Mouse (Mus musculus) heart, adult 8-10 months (tissue): ENCODE measurements around the gene Art3. TPM values are rescaled to one million over a fixed set of nuclear protein-coding genes. Genes with fewer than 3 reads are reported as not detected.
A peak's percentile ranks its signal among the peaks of the same experiment; 100 is the strongest.
"Not testable (repeated sequence)": the region's sequence is repeated elsewhere in the genome, so short reads cannot be mapped to it uniquely, and the experiment has no call there.

Experiments used
- DNase-seq: peaks from one replicate; pipeline ENCODE4 v3.0.0; 2022; ENCODE audit warnings: low spot score
- total RNA-seq, 4 experiments: library from RNA; stranded (reverse); gene quantifications; 2 replicates each; pipeline ENCODE4 v1.2.4; 2022

The Art3 gene
- total RNA-seq, 4 experiments from 2014 or later = 573 to 758 (median 670) TPM

DNA sequence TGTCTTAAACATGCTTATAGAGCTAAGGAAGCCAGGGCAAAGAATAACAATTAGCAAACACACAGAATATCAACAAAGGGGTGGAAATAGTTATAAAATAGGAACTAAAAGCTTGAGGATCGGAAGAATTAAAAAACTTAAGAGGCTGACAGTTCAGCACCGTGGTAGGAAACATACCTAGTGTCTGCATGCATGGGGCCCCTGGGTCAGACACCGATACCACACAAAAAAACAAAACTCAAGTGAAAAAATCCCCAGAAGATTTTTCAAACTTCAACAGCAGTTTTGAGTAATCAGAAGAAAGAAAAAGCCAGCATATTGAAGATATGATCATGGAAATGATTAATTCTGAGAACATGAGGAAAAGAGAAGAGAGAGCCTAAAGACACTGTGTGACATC is 5.1 kb downstream of the Art3 start:
- no peak for DNase-seq

DNA sequence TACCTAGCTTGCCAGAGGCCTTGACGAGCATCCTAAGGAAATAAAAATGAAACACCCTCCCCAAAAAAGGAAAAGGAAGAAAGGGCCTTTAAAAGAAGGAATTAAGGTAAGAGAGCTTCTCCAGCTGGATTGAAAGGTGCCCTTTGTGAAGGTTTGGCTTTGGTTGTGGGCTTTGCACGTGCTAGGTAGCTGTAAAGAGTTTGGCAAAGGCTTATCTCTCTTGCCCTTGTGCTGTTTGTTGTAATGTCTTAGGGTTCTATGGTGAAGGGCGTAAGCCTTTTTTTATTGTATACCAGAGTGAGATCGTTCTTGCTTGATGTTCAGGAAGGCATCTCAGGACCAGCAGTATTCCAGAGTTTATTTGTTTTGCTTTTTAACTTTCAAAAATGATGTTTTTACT is 9.0 kb downstream of the Art3 start:
- no peak for DNase-seq

DNA sequence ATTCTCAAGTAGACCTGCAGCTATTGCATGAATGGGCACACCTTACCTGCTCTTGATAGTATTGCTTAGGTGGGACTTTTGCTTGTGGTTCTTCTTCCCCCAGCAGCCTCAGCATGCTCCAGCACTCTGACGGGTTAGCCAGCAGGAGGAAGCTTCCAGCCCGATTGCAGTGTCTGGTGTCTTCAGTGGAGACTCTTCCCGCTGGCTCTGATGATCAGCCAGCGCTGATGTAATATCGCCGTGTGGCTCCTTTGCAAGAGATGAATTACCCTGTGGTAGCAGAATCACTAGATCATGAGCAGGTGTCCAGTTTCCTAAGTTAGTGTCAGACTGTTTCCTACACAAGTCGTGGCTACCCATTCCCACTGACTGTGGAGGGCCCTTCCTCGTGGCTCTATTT is 13.4 kb downstream of the Art3 start:
- DNase-seq = no peak

DNA sequence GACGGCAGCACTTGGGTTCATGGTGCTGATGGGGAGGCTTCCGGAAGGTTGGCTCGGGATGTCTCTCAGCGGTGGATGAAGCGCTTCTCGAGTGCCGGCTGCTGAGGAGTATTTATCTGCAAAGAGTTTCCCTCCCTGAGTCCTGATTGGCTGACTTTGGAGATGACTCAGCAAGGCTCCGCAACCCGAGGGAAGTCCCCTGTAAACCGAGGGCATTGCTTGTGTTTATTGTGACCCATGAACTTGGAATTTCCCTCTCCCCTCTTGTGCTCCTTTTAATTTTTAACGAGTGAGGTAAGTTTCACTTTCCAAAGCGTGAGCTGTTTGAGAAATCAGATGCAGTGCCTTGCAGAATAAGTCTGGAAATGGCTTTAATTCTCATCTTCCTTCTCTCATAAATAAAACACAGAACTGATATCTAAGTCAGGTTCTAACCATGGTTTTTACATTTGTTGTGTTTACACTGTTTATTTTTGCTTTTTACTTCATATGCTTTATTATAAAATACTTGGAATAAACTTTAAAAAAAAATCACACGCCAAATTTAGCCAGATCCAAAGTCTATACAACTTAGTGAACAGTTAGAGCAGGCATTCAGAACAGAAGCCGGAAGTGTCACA is 17.3 kb downstream of the Art3 start, which contains the start of gene Cxcl10:
Gene Cxcl10, minus strand, starts transcription at position 96 of the 620 bp plus-strand sequence.
- peak; percentile 73 for DNase-seq

DNA sequence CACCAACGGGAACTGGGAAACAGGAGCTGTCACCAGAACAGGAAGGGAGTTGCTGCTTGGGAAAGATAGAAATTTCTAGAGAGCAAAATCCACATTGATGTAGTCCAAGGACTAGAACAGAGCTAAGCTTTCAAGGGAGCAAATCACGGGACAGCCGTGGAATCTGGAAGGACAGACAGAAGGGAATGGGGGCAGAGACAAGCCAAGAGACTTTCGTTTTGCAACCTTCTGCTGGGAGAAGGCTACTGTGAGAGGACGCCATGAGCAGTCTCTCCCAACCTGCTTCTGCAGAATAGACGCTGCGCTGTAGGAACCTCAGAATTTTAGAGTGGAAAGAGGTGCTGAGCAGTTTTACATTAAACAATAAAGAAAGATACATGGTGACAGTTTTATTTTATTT is 18.1 kb downstream of the Art3 start:
- DNase-seq = no peak

DNA sequence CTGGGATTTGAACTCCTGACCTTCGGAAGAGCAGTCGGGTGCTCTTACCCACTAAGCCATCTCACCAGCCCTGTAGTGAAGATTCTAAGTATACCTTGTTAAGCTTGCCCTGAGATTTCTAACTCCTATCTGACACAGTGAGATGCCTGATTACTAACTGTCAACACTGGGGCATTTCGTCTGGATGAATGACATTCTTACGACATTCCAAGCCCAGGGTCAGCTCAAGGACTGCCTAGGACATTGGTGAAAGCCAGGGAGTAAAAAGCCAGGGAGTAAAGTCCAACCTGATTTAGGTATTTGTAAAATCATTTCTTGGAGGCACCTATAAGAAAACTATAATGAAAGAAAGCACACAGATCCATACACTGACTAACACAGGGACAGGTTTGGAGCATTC is 21.1 kb downstream of the Art3 start:
- DNase-seq = not testable (repeated sequence)

DNA sequence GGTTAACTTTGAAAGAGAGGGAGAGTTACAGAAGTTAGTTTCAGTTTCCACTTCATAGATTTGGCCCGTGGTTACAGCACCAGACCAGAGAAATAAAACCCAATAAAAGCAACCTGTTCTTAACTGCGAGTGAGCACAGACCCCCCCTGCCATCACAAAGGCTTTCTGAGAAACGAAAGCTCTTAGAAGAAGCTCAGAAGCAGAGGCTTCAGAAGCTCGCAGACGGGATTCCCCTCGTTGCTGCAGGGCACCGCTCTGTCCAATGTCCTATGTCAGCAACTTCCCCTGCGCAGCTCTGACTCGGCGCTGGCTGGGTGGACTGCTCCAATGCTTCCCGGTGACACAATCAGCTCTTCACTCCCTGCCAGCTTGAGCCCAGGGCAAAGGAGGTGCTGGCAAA is 21.9 kb downstream of the Art3 start:
- peak; percentile 66 for DNase-seq

DNA sequence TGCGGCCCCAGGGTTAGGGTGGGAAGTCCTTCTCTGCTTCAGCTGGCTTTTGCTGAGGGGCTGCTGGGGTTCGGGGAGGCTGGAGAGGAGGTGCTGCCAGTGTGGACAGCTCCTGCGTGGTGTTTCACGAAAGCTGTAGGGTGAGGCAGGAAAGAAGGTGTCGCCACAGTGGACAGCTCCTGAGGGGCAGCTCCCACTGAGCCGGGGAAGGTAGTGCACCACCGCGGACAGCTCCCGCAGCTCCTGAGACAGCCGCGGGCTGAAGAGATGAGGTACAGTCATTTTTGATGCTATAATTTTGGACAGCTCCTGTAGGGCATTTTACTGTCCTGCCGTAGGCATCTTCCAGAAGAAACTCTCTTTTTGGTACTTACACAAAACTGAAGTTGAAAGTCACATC is 26.4 kb downstream of the Art3 start:
- no peak for DNase-seq

DNA sequence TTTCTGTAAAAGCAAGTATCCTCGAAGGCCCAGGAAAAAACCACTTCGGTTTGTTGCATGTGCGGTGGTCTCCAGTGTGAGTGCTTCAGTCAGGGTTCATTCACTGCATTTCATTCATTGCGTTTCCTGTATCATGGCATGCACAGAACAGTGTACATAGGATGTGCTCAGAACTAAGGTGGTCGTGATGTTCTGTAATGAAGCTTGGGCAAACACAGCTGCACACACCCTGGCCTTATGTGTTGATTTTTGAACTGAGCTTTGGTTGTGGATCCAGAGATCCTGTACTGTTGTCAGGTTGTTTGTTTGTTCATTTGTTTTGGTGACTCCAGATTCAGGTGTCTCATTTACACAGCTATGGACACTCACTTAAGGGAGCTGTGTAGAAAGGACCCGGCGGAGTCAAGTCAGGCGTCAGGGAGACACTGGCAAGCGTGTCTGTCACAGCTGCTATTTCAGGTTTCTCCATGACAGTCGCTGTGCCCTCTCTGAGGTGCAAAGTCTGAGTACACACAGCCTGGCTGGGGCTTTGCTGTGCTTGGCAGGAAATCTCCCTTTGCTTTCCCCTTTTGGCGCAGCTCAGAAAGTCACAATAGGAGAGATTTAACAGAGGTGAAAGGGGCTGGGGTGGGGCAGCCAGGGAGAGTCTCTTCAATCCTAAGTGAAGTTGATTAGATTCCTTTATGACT is 27.3 kb downstream of the Art3 start:
- no peak for DNase-seq

DNA sequence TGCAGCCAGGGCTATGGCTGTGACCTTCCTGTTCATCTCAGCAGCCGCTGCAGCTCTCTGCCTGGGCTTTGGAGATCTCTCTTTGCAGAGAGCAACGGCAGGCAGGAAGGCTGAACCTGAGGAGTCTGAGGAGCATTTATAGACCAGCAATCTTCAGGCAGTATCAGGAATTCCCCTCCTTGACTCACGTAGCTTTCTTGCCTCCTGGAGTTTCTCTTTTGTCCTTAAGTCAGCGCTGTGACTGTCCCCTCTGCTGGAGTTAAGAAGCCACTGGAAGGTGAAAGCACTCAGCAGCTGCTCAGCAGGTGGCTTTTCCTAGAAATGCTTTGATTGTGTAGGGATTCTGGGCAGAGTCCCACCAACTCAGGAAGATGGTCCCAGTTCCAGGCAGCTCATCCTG is 31.6 kb downstream of the Art3 start:
- DNase-seq = no peak

DNA sequence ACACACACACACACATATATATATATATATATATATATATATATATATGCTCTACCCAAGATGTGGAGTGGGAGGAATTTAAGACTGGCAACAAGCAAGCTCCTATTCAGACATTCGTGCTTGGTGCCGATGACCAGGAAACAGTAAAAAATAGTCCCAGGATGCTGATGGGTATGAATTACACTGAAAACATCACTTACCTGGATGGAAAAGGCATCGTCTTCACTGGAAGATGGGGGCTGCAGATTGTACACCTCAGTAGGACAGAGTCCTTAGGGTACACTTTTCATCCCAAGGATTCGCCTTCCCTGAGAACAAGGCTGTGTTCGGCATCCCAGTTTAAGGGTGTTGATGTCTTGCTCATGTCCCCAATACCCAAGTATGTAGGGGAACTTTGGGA is 32.4 kb downstream of the Art3 start:
- DNase-seq = no peak

DNA sequence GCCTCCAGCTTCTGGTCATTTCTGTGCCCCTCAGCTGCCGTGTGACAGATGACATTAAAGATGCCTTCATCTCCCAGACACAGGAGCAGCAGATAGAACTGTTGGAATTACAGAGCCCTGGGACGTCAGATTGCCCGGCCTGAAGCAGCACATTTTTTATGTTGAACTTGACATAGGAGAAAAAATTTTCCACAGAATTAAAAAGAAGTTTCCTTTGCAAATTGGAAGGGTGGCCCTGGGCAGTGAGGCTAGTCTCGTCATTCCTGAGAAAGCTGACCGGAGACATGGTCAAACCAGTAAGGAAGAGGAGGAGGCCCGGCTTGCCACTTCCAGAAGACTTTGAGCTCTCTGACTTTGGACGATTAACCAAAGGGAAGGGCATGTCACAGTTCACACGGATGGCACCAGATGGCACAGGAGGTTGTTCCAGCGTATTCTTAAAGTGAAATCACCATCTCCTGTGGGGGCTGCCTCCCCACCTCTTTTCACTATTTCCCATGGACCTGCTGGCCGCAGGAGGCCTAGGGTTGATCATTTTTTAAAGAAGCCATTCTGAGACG is 33.6 kb downstream of the Art3 start:
- no peak for DNase-seq

DNA sequence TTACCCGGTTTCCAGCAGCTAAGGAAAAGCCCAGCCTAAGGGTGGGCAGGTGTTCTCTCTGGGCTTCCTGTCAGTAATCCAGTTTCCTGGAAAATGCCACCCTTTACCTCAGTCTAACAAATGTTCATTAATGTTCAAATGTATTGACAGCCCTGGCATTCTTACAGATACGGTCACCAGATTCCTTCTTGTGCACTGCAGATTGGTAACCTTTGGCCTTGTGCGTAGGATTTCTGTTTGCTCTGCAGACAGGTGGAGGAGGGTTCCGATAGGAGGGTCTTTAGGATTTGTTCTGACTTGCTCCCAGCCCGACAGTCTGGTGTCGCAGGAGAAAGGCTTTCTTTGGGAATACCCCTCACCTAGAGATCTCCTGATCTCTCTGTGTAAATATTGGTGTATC is 34.9 kb downstream of the Art3 start:
- DNase-seq = no peak

DNA sequence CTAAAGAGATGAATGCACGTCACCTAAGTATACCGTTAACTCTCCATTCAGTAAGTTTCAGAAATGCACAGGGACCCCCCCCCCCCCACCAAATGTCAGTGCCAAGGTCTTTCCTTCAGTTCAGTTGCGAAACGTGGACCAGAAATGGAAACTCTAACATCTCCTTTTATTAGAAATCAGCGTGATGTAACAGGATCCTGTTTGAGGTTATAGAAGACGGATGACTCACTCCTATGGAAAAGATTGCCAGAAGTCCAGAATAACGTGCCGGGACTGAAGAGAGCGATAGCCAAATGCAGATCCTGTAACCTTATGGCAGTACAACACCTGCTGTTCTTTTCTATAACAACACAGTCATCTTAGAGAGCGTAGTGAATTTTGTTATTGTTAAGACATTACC is 36.8 kb downstream of the Art3 start:
- no peak for DNase-seq

DNA sequence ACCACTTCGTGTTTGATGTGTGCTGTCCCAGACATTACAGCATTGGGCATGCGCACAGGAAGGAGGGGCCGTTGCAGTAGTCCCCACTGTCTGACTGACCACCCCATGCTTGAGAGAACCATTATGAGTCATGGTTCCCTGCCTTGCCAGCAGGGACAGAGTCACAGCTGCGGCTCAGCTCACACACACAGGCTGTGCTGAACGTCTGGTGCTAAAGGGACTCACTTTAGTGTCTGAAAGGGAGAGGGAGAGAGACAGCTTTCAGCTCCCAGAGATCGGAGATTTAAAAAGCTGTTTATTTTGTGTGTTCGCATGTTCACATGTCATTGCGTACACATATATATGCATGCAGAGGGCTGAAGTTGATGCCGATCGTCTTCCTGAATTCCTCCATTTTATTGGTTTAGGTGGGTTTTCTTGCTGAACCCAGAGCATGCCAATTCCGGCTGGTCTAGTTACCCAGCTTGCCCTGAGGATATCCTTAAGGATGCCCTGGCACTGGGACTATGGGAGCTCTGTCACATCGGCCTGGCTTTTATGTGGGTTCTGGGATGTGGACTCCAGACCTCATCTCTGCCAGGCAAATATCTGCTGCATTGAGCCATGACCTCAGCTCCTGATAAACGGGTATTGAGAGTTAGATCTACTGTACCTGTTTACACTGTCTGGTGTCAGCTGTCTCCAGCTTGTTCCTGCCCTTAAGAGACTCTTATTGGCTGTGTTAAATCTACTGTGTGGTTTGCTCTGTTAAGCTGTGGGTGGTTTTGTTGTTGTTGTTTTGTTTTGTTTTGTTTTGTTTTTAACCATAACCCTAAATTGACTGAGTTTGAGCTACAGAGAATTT is 37.7 kb downstream of the Art3 start:
- DNase-seq = no peak

DNA sequence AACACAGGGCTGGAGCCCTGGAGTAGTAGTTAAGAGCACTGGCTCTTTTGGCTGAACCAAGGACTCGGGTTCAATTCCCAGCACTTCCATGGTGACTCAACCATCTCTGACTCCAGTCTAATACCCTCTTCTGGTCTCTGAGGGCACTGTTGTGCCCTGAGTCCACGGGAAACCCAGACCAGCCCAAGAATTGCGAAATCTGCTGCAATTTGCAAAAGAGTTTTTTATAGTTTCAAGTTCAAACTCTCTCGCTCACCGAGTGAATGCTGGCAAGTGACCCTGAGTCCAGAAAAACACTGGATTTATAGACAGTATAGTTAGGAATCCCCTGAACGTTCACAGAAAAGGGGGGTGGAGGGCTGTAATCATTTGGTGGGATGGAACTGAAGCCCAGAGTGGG is 38.8 kb downstream of the Art3 start:
- DNase-seq = no peak

DNA sequence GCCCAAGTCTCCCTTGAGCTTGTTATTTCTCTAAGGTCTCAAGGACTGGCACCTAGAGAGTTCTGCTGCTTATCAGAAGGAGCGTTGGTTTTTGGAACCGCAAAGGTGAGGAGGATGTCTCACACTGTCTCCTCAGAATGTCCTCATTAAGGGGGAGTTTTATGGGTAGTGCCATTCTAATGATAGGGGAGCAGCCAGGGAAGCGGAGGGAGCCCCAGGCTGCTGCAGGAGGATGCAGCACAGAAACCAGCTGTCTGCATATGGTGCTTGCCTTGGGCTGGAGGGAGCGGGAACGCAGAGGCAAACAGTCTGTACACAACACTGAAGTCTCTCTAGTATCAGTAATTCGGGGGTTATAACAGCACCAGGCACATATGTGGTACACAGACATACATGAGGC is 39.3 kb downstream of the Art3 start:
- DNase-seq = no peak

DNA sequence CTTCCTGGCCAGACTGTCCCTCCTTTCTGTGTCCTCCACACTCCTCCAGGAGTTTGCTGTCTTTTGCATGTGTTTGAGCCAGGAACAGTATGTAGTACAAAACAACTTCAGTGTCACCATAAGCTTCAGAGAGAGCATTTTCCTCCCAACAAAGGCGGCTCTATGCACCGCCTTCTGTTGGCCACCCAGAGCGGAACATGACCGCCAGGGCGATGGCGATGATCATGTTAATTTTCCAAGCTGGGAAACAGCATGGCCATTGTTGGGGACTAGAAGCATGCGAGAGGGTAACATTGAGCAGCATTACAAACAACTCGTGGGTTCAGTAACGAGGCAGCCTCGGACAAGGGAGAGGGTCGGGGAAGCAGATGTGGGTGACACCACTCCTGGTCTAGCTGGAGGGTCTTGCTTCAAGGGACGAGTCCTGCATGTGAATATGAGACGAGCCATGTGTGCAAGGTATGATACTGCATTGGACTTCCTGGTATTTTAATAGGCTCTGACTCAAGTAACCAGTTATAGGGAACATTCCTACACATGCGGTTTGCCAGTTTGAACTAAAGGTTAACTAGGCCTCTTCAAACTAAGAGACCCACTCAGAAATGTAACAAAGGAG is 39.8 kb downstream of the Art3 start:
- no peak for DNase-seq

DNA sequence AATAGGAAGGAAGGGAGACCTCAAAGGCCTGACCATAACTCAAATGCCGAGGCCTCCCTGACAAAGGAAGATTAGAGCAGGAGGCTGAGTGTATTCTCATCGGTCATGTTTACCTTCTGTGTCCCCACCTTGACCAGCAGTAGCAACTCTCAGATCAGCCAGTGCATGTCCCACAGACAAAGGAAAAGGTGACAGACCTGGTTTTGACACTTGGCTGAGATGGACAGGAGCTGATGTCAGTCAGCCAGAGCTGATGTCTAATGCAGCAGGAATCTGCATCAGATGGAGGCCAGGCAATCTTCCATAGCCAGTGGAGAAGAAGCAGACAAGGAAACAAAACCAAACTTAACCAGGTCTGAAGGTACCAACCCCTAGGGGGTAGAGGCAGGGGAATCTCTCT is 41.0 kb downstream of the Art3 start:
- no peak for DNase-seq

DNA sequence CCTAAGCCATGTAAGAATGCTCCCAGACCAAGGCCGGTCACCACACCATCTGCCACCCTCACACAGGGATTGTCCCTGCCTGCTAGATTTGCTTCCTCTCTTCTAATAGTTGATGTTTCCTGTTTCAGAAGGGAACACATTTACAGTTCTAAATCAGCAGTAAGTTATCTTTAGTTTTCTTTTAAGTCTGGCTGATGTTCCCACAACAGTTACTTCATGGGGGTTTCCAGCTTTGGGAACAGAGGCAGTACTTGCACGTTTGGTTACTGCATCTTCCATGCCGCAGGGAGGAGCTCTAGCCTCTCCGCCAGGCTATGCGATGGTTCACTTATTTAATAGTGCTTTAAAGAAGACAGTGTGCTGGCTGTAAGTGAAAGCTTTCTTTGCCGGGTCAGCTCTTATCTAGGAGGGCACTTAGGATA is 43.1 kb downstream of the Art3 start:
- DNase-seq = no peak

DNA sequence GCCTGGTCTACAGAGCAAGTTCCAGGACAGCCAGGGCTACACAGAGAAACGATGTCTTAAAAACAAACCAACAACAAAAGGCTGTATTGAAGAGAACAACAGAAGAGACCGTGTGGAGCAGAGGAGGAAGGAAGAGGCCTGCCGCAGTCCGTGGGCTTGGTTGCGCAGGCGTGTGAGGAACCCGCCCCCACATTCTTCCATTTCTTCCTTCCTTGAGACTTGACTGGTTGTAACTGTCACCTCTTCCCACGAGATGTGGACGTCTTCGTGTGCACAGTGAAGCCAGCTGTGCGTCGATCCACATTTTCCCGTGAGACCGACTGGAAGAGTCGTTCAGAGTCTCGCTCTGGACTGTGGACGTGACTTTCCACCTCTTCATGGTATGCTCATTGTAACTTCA is 43.7 kb downstream of the Art3 start:
- DNase-seq = no peak

DNA sequence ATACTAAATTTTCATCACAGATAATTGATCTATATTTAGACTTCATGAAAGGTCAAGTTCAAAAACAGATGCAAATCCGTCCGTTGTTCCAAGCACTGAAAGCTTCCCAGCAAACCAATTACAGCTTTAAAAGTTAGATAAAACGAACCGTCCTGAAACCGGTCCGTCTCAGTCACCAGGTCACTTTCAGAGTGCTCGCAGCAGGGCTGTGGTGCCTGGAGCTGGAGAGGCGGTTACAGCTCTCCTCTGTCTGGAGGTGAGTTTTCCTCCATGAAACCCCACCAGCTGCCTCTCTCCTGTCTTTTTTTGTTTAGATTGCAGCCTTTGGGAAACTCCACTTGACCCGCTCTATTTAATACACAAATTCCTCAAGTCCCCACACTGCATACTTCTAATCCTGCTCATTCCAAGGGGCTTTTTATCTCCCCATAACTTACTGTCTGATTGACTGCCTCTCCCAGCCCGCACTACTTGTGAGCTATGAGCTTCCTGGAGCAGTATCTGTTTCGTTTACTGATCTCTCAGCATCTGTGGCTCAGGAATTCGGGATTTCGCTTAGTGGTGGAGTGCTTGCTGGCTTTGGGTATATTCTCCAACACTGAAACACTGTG is 45.3 kb downstream of the Art3 start:
- DNase-seq = no peak
